Mouse (Mus musculus) limb, embryonic 14.5 days (tissue): ENCODE measurements around the gene Gm17606. TPM values are rescaled to one million over a fixed set of nuclear protein-coding genes. Genes with fewer than 3 reads are reported as not detected.
"Not testable (repeated sequence)": the region's sequence is repeated elsewhere in the genome, so short reads cannot be mapped to it uniquely, and the experiment has no call there.

Experiments
- ATAC-seq: fragments of 200-750 bp; cut with Nextera tagmentation; 2 replicates; pipeline ENCODE4 v1.8.0; 2017; ENCODE audit warnings: low read depth, moderate number of reproducible peaks, moderate TSS enrichment; ENCODE audit not compliant: low FRiP score
- DNase-seq: peaks from one replicate; pipeline ENCODE4 v3.0.0-alpha.2; 2015; ENCODE audit warnings: low spot score
- H3K27ac ChIP-seq: fragments of 300-500 bp; sonication (generic); replicated peaks from 2 replicates; pipeline ENCODE4 v1.5.1; 2014; ENCODE audit warnings: low read depth, mild to moderate bottlenecking, low read length, moderate library complexity, mixed read lengths
- H3K27me3 ChIP-seq: fragments of 300-500 bp; sonication (generic); 2 replicates; pipeline ENCODE4 v1.6.1; 2014; ENCODE audit warnings: low read length, mixed read lengths; ENCODE audit not compliant: control insufficient read depth, insufficient read depth
- H3K36me3 ChIP-seq: fragments of 300-500 bp; sonication (generic); 2 replicates; pipeline ENCODE4 v1.6.1; 2014; ENCODE audit warnings: mild to moderate bottlenecking, low read length, moderate library complexity, mixed read lengths; ENCODE audit not compliant: control insufficient read depth, insufficient read depth
- H3K4me1 ChIP-seq: fragments of 300-500 bp; sonication (generic); 2 replicates; pipeline ENCODE4 v1.6.1; 2014; ENCODE audit warnings: antibody characterized with exemption, low read length, mixed read lengths; ENCODE audit not compliant: control insufficient read depth, insufficient read depth
- H3K4me2 ChIP-seq: fragments of 300-500 bp; sonication (generic); replicated peaks from 2 replicates; pipeline ENCODE4 v1.6.1; 2014; ENCODE audit warnings: low read depth, mild to moderate bottlenecking, low read length, moderate library complexity; ENCODE audit not compliant: severe bottlenecking
- H3K4me3 ChIP-seq: fragments of 300-500 bp; sonication (generic); replicated peaks from 2 replicates; pipeline ENCODE4 v1.5.1; 2014; ENCODE audit warnings: low read length
- H3K9ac ChIP-seq: fragments of 300-500 bp; sonication (generic); 2 replicates; pipeline ENCODE4 v1.6.1; 2014; ENCODE audit warnings: mild to moderate bottlenecking, low read depth, low read length, moderate library complexity; ENCODE audit not compliant: severe bottlenecking
- H3K9me3 ChIP-seq: fragments of 300-500 bp; sonication (generic); 2 replicates; pipeline ENCODE4 v1.6.1; 2016; ENCODE audit warnings: low read length; ENCODE audit not compliant: control insufficient read depth
- POLR2A ChIP-seq: fragments of 200-500 bp; IDR thresholded peaks from 2 replicates; pipeline ENCODE4 v1.8.0; 2012; ENCODE audit warnings: inconsistent platforms, mild to moderate bottlenecking, moderate library complexity, borderline replicate concordance; ENCODE audit not compliant: insufficient read depth, insufficient read length; ENCODE audit errors: extremely low read depth
- WGBS: fragments of 180-500 bp; shearing (Covaris S2); extraction: QIAGEN DNeasy Blood & Tissue Kit; methylation state at CpG from one replicate; pipeline ENCODE4 v1.1.7; 2014; 5-methylcytosine and 5-hydroxymethylcytosine counted together
- polyA plus RNA-seq, 2 experiments: library from polyadenylated mRNA; depleted of rRNA in 1 of 2; stranded (reverse) in 1 of 2; unstranded in 1 of 2; fragments of >200 nt; fragmentation: Nextera tagmentation in 1 of 2; extraction: Ambion mirVana in 1 of 2; gene quantifications; 2 replicates each; pipeline versions ENCODE4 v1.2.1 to v1.2.3; 2012 to 2014

The Gm17606 gene
- polyA plus RNA-seq, 2 experiments, result not detected

- Histone ChIP-seq H3K4me2 (peak within 1 kb of the TSS; percentile 56), H3K36me3 (no peaks in the 10 kb centered on the region), H3K27ac (peak within 1 kb of the TSS; percentile 73), H3K4me1 (peaks cover 18% of the 10 kb centered on the region), H3K9ac (peak within 1 kb of the TSS; percentile 56), H3K4me3 (peak within 1 kb of the TSS; percentile 49), H3K27me3 (no peaks in the 10 kb centered on the region), H3K9me3 (no peaks in the 10 kb centered on the region)
- peak; percentile 69 for DNase-seq
- 0 out of 2 replicates have a peak, but pooled peaks have one; percentile 28 for TF ChIP-seq POLR2A
- ATAC-seq, result peak; percentile 39; the same call in 1 of the 2 replicates
- 1% methylated on average over 25 of the region's 39 CpGs for WGBS
Measured at GRCm38 (mm10) chr14:54605752-54606321, 34.9 kb upstream of the Gm17606 start, which contains the start of gene 4931414P19Rik. TSS of gene 4931414P19Rik (minus strand) at chr14:54605993.

- Histone ChIP-seq H3K9ac (no peak overlapping the region), H3K4me3 (no peak overlapping the region), H3K36me3 (peaks cover 12% of the 10 kb centered on the region; the same call in 1 of the 2 replicates), H3K27me3 (no peaks in the 10 kb centered on the region), H3K4me1 (peaks cover 18% of the 10 kb centered on the region), H3K9me3 (no peaks in the 10 kb centered on the region), H3K27ac (no peak overlapping the region), H3K4me2 (no peak overlapping the region)
- ATAC-seq, result no peak
- no peak for DNase-seq
- WGBS, result 58% methylated on average over 8 of the region's 8 CpGs
- TF ChIP-seq POLR2A, result no peak
Measured at GRCm38 (mm10) chr14:54607226-54607625, 33.5 kb upstream of the Gm17606 start.

- Histone ChIP-seq H3K4me3 (no peak overlapping the region), H3K27me3 (no peaks in the 10 kb centered on the region), H3K9ac (no peak overlapping the region), H3K4me1 (peaks cover 9% of the 10 kb centered on the region), H3K36me3 (peaks cover 25% of the 10 kb centered on the region), H3K4me2 (no peak overlapping the region), H3K27ac (no peak overlapping the region), H3K9me3 (no peaks in the 10 kb centered on the region)
- 67% methylated on average over 4 of the region's 4 CpGs for WGBS
- no peak for TF ChIP-seq POLR2A
- DNase-seq, result no peak
- no peak for ATAC-seq
Measured at GRCm38 (mm10) chr14:54609245-54609644, 31.5 kb upstream of the Gm17606 start.

GRCm38 (mm10) chr14:54609962-54610361 is 30.8 kb upstream of the Gm17606 start:
- H3K9ac ChIP-seq, result no peak overlapping the region
- no peak overlapping the region for H3K4me3 ChIP-seq
- H3K4me2 ChIP-seq, result no peak overlapping the region
- H3K27ac ChIP-seq, result no peak overlapping the region
- H3K36me3 ChIP-seq, result peaks cover 27% of the 10 kb centered on the region
- peaks cover 6% of the 10 kb centered on the region; the same call in 1 of the 2 replicates for H3K4me1 ChIP-seq
- 81% methylated on average over 4 of the region's 4 CpGs for WGBS
- ATAC-seq (no peak), DNase-seq (no peak)
- no peak for TF ChIP-seq POLR2A
- no peaks in the 10 kb centered on the region for H3K27me3 ChIP-seq
- H3K9me3 ChIP-seq, result no peaks in the 10 kb centered on the region

- Histone ChIP-seq H3K4me2 (no peak overlapping the region), H3K4me1 (peaks cover 3% of the 10 kb centered on the region; the same call in 1 of the 2 replicates), H3K4me3 (no peak overlapping the region), H3K9me3 (no peaks in the 10 kb centered on the region), H3K27me3 (no peaks in the 10 kb centered on the region), H3K9ac (no peak overlapping the region), H3K27ac (no peak overlapping the region), H3K36me3 (peaks cover 34% of the 10 kb centered on the region)
- no peak for TF ChIP-seq POLR2A
- ATAC-seq (no peak), DNase-seq (no peak)
- 80% methylated on average over 6 of the region's 6 CpGs for WGBS
Measured at GRCm38 (mm10) chr14:54610648-54611047, 30.1 kb upstream of the Gm17606 start.

- not testable (repeated sequence) for H3K4me1 ChIP-seq, H3K9me3 ChIP-seq, H3K27ac ChIP-seq, ATAC-seq, H3K27me3 ChIP-seq, H3K9ac ChIP-seq, H3K4me3 ChIP-seq, DNase-seq, H3K4me2 ChIP-seq
- H3K36me3 ChIP-seq, result peaks cover 42% of the 10 kb centered on the region
- WGBS, result 95% methylated on average over 15 of the region's 16 CpGs
Measured at GRCm38 (mm10) chr14:54614130-54614529, 26.6 kb upstream of the Gm17606 start.
